Mouse (Mus musculus): ENCODE results near the gene Usp7.
"Not testable (repeated sequence)": the region's sequence is repeated elsewhere in the genome, so short reads cannot be mapped to it uniquely, and the experiment has no call there.

The Usp7 gene

GRCm38 (mm10) chr16:8783198-8783913 is 8.8 kb downstream of the Usp7 start:
- no peak for DNase-seq (ENCODE audit: low spot score in 2 of 2)

GRCm38 (mm10) chr16:8781660-8782059 is 10.4 kb downstream of the Usp7 start:
- no peak for DNase-seq (ENCODE audit: low spot score in 2 of 2)

GRCm38 (mm10) chr16:8781191-8781590 is 10.9 kb downstream of the Usp7 start:
- DNase-seq (ENCODE audit: low spot score in 2 of 2) = no peak

DNA sequence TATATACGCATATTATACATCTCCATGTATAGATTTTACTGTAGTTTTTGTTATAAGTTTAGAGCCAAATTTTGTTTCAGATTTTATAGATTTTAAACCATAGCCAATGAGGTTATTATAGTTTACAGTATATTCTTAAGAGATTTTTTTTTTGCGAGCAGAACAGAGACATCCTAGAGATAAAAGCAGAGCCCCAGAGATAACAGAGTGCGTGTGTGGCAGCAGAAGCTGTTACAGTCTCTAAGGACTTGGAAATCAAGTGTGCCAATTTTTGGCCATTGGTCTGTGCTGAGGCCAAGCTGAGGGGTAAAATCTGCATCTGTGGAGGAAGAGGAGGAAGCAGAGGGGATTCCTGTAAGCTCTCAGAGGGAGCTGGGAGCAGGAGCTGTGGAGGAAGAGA is 11.9 kb downstream of the Usp7 start:
- no peak for DNase-seq (ENCODE audit: low spot score in 2 of 2)

DNA sequence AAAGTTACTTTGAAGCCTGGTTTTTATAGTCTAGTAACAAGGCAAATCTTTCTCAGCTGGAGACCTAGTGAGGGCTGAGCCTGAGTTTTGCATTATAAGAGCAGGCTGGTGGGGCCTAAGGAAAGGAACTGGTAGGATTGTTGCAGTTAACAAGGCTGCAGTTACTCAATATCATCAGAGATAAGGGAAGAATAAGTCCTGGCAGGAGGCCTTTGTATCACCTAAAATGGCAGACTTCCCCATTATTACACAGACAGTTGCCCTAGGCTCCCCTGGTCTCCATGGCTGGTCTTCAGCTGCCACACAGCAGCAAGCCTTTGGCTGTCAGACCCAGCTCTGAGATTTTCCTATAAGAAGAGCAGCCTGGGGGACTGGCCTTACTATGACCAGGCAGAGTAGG is 13.4 kb downstream of the Usp7 start:
- DNase-seq (ENCODE audit: low spot score in 2 of 2) = no peak

GRCm38 (mm10) chr16:8777202-8777601 is 14.9 kb downstream of the Usp7 start:
- no peak for DNase-seq (ENCODE audit: low spot score in 2 of 2)

DNA sequence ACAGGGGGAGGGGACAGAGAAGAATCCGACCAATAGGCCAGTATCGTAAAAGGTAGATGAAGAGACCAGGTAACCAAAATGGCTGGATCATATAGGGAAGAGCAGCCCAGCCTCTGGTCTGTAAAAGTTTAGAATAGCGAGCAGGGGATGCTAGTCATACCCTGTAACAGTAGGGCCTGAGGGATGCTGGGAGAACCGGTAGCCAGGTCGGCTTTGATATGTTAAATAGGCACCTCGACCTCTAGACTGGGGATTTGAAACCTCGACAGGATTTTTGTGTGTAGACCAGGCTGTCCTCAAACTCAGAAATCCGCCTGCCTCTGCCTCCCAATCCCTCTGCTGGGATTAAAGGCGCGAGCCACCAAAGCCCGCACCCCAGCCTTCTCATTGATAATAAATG is 15.5 kb downstream of the Usp7 start:
- no peak for DNase-seq (ENCODE audit: low spot score in 2 of 2)

DNA sequence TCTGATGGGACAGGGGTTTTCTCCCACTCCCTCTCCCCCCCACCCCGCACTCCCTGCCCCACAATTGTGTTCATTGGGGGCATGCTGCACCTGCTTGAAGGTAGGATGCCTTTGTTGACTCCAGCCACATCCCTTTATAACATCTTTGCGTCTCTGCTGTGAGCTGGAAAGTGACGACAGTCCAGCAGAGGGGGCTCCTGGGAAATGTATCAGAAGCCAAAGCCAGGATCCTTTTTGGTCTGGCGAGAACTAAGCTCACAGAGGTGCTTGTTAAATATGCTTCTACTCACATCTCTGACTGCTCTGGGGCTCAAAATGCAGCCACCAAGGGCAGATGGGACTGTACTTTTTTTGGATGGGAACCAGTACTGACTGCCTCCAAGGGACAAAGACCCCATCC is 21.0 kb downstream of the Usp7 start:
- no peak for DNase-seq (ENCODE audit: low spot score in 2 of 2)

GRCm38 (mm10) chr16:8770342-8770741 is 21.8 kb downstream of the Usp7 start:
- DNase-seq (ENCODE audit: low spot score in 2 of 2) = peak in 1 of 2 experiments; percentile 45

DNA sequence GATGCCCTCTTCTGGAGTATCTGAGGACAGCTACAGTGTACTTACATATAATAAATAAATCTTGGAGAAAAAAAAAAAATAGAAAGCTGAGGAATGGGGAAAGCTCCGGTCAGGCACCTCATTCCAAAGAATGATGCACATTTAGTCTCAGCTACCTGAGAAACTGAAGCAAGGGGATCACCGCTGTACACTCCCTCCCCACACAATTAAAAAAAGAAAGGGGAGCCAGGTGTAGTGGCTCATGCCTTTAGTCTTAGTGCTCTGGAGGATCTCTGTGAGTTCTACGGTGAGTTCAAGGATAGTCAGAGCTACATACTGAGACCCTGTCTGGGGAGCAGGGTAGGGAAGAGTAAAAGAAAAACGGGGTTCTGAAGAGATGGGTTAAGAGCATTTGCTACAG is 22.6 kb downstream of the Usp7 start:
- DNase-seq (ENCODE audit: low spot score in 2 of 2) = no peak

DNA sequence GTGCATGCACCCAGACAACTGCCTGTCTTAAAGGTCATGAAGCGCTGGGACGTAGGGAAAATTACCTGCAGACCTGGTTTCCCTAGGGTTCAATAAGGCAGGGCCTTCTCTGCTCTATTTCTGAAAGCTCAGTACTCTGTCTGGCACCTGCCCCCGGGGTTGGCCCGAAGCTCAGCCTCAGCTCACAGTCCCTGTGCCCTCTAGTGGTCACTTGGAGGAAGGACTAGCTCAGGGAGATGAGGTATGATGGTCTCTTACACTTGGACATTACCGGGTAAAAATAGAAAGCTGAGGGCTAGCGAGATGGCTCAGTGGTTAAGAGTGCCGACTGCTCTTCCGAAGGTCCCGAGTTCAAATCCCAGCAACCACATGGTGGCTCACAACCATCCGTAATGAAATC is 23.0 kb downstream of the Usp7 start:
- DNase-seq (ENCODE audit: low spot score in 2 of 2) = peak; percentile 70 to 76

GRCm38 (mm10) chr16:8768588-8768987 is 23.5 kb downstream of the Usp7 start:
- peak in 1 of 2 experiments; percentile 29 for DNase-seq (ENCODE audit: low spot score in 2 of 2)

DNA sequence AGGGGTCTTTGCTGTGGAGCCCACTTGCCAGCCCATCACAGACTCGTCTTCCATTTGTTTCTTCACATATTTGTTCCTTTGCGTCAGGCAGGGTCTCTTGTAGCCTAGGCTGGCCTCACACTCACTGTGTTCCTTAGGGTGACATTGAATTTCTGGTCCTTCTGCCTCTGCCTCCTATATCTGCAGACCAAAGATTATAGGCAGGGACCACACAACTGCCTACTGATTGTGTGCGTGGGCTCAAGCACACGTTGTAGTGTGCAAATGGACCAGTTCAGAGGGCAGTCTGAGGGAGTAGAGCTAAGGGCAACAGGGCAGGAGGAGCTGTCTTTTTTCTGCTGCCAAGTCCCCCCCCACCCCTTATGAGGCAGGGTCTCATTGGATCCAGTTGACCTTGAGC is 24.0 kb downstream of the Usp7 start:
- DNase-seq (ENCODE audit: low spot score in 2 of 2) = no peak

DNA sequence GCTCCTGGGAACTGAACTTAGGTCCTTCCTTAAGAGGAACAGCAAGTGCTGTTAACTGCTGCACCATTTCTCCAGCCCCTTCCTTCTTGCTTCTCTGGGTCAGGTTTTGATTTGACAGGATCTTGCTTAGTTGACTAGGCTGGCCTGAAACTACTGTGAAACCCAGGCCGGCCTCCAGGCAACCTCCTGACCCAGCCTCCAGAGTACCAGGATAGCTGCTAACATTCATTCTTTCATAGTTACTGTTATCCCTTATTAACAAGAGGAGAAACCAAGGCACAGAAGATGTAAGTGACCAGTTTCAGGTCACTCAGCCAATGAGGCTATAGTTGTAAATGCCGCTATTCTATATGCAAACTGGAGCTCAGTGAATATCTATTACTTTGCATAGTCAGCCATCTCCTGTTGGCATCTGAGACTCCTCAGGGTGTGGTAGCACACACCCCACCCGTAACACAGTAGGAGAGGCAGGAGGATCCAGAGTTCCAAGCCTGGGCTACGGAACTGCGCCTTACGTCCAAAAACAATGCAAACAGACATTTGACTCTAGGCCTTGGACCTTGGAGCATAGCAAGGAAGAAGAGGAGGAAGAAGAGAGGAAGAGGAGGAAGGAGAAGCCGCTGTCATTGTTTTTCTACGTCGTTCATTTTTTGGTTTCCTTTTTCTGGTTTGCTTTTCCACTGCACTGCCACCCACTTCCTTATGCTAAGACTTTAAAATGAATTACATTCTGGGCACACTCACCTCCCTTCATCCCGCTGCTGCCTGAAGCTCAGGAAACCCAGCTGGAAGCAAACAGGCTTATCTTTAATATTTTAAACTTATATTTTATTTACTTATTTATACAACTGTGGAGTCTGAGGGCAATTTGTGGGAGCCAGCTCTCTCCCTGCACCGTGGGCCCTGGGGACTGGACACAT is 24.7 kb downstream of the Usp7 start:
- peak; percentile 42 to 55 for DNase-seq (ENCODE audit: low spot score in 2 of 2)

DNA sequence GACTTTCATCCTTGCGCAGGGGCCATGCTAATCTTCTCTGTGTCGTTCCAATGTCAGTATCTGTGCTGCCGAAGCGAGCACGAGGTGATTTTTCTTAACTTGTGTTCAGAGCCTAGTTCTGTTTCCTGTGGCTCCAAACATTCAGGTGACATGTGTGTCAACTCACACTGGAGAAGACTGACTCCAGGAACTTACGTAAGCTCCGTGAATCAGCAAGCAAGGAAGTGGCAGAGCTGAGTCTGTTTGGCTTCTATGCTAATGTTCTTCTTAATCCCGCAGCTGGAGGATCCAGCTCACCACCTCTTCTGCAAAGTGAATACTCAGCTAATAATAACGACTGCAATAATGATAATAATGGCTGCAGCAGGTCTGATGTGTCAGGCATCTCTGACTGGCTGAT is 25.9 kb downstream of the Usp7 start:
- no peak for DNase-seq (ENCODE audit: low spot score in 2 of 2)

- no peak for DNase-seq (ENCODE audit: low spot score in 2 of 2)
Observed at GRCm38 (mm10) chr16:8764124-8764907, 27.8 kb downstream of the Usp7 start.

DNA sequence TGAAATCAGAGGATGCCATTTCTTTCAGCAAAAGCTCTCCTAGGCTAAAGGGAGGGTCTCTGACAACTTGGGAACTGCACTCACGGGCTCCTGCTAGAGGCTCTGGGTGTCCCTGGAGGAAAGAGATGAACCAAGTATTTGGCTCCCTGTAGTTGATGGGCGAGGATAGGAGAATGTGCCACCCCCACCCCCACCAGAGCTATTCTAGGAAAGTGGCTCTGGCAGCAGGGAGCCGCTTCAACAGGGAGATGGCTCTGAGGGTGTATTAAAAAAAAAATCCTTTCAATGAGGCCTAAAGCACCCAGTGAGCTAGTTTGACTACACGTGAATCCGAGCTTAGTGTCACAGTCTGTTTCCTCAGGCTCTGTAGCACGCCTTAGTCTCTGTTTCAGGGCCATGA is 29.1 kb downstream of the Usp7 start:
- DNase-seq (ENCODE audit: low spot score in 2 of 2) = peak; percentile 60 to 70

GRCm38 (mm10) chr16:8761894-8762293 is 30.2 kb downstream of the Usp7 start:
- no peak for DNase-seq (ENCODE audit: low spot score in 2 of 2)

GRCm38 (mm10) chr16:8761005-8761404 is 31.1 kb downstream of the Usp7 start:
- no peak for DNase-seq (ENCODE audit: low spot score in 2 of 2)

- DNase-seq (ENCODE audit: low spot score in 2 of 2) = no peak
Observed at GRCm38 (mm10) chr16:8758979-8759378, 33.1 kb downstream of the Usp7 start.

GRCm38 (mm10) chr16:8758193-8758592 is 33.9 kb downstream of the Usp7 start:
- DNase-seq (ENCODE audit: low spot score in 2 of 2) = no peak

GRCm38 (mm10) chr16:8757586-8757985 is 34.5 kb downstream of the Usp7 start:
- not testable (repeated sequence) for DNase-seq (ENCODE audit: low spot score in 2 of 2)
